10 mouse cellular contexts compared by ENCODE assay signal in genomic region chr14:62965342-62965741, GRCm38 (mm10). TPM values are rescaled to one million over a fixed set of nuclear protein-coding genes. Genes with fewer than 3 reads are reported as not detected.
DNase-seq lines count a peak whose midpoint lies in the region; ATAC-seq and TF ChIP-seq lines count a peak whose summit lies in the region.
"Had no signal": no experiment of that assay in that cellular context is flagged by ENCODE, and none has a peak within 500 bp of the region (broad histone marks: within the 10 kb centered on the region; RNA-seq: fewer than 3 reads in every experiment).

No protein-coding gene starts in this region.

- H3K4me3 ChIP-seq in forebrain, postnatal 0 days (ENCODE audit: low read depth, low read length) = no peak overlapping the region
- H3K4me3 ChIP-seq in forebrain, embryonic 11.5 days (ENCODE audit: low read depth, low read length) = no peak overlapping the region
- H3K4me3 ChIP-seq in liver, adult 2 months (ENCODE audit: insufficient read depth, low read depth, low read length) = no peak overlapping the region
- no peak overlapping the region for H3K4me3 ChIP-seq in liver, embryonic 11.5 days (ENCODE audit: low read depth, low read length)
- H3K4me3 ChIP-seq in midbrain, embryonic 15.5 days = no peak overlapping the region

- H3K4me2 ChIP-seq in forebrain, postnatal 0 days (ENCODE audit: low read depth) = no peak overlapping the region
- no peak overlapping the region for H3K4me2 ChIP-seq in forebrain, embryonic 11.5 days (ENCODE audit: low read depth, low read length, severe bottlenecking)
- no peak overlapping the region; the same call in 1 of the 2 replicates for H3K4me2 ChIP-seq in liver, embryonic 11.5 days
- H3K4me2 ChIP-seq in midbrain, embryonic 15.5 days = no peak overlapping the region

- no peaks in the 10 kb centered on the region for H3K36me3 ChIP-seq in forebrain, postnatal 0 days (ENCODE audit: insufficient read depth)
- no peaks in the 10 kb centered on the region for H3K36me3 ChIP-seq in forebrain, embryonic 11.5 days (ENCODE audit: control insufficient read depth, insufficient read depth, low read length)
- H3K36me3 ChIP-seq in liver, adult 2 months (ENCODE audit: control insufficient read depth, insufficient read depth, low read length) = no peaks in the 10 kb centered on the region
- no peaks in the 10 kb centered on the region for H3K36me3 ChIP-seq in liver, embryonic 11.5 days (ENCODE audit: control insufficient read depth, insufficient read depth, low read length)
- H3K36me3 ChIP-seq in midbrain, embryonic 15.5 days (replicated peaks) = no peaks in the 10 kb centered on the region

- ATAC-seq in forebrain, postnatal 0 days = no peak
- no peak for ATAC-seq in forebrain, embryonic 11.5 days (replicated peaks; ENCODE audit: low FRiP score)
- ATAC-seq in liver, embryonic 11.5 days (replicated peaks; ENCODE audit: low FRiP score) = no peak
- ATAC-seq in midbrain, embryonic 15.5 days (replicated peaks) = 0 out of 2 replicates have a peak, but pooled peaks have one; percentile 33

- H3K27ac ChIP-seq in forebrain, postnatal 0 days (ENCODE audit: low read depth, low read length) = no peak overlapping the region
- no peak overlapping the region for H3K27ac ChIP-seq in forebrain, embryonic 11.5 days (ENCODE audit: low read depth, low read length)
- H3K27ac ChIP-seq in liver, adult 2 months (replicated peaks; ENCODE audit: insufficient read depth, low read depth, low read length) = no peak overlapping the region
- H3K27ac ChIP-seq in liver, embryonic 11.5 days (ENCODE audit: low read depth, low read length) = no peak overlapping the region
- no peak overlapping the region for H3K27ac ChIP-seq in midbrain, embryonic 15.5 days

- H3K79me2 ChIP-seq in liver, adult 2 months (ENCODE audit: control insufficient read depth, insufficient read depth, low read length) = no peaks in the 10 kb centered on the region

- no peak overlapping the region for H3K9ac ChIP-seq in forebrain, postnatal 0 days
- no peak overlapping the region; the same call in 1 of the 2 replicates for H3K9ac ChIP-seq in forebrain, embryonic 11.5 days (ENCODE audit: low read length)
- no peak overlapping the region for H3K9ac ChIP-seq in liver, adult 2 months (ENCODE audit: low read depth, low read length)
- no peak overlapping the region for H3K9ac ChIP-seq in liver, embryonic 11.5 days (ENCODE audit: low read depth, low read length)
- no peak overlapping the region for H3K9ac ChIP-seq in midbrain, embryonic 15.5 days

- TF ChIP-seq CTCF in forebrain, postnatal 0 days (IDR thresholded peaks at IDR 0.05; ENCODE audit: low read depth) = peak; percentile 21; the same call in 1 of the 2 replicates
- TF ChIP-seq CTCF in liver, adult 2 months (IDR thresholded peaks at IDR 0.05; ENCODE audit: low read depth, low read length) = peak; percentile 43; the same call in 1 of the 2 replicates

- H3K4me1 ChIP-seq in forebrain, postnatal 0 days (ENCODE audit: insufficient read depth) = no peaks in the 10 kb centered on the region
- no peaks in the 10 kb centered on the region for H3K4me1 ChIP-seq in forebrain, embryonic 11.5 days (replicated peaks; ENCODE audit: control insufficient read depth, insufficient read depth, low read length)
- H3K4me1 ChIP-seq in liver, adult 2 months (ENCODE audit: control insufficient read depth, insufficient read depth, low read length) = no peaks in the 10 kb centered on the region
- no peaks in the 10 kb centered on the region for H3K4me1 ChIP-seq in liver, embryonic 11.5 days (replicated peaks; ENCODE audit: control insufficient read depth, insufficient read depth, low read length)
- H3K4me1 ChIP-seq in midbrain, embryonic 15.5 days = 0 out of 2 replicates have a peak, but pooled peaks cover 5% of the 10 kb centered on the region

- H3K27me3 ChIP-seq in forebrain, postnatal 0 days (ENCODE audit: insufficient read depth, low read length) = no peaks in the 10 kb centered on the region
- H3K27me3 ChIP-seq in forebrain, embryonic 11.5 days (ENCODE audit: control insufficient read depth, insufficient read depth, low read length) = no peaks in the 10 kb centered on the region
- H3K27me3 ChIP-seq in liver, adult 2 months (ENCODE audit: control insufficient read depth, insufficient read depth, low read length) = no peaks in the 10 kb centered on the region
- H3K27me3 ChIP-seq in liver, embryonic 11.5 days (replicated peaks; ENCODE audit: control insufficient read depth, insufficient read depth, low read length) = no peaks in the 10 kb centered on the region
- H3K27me3 ChIP-seq in midbrain, embryonic 15.5 days (replicated peaks) = no peaks in the 10 kb centered on the region

- DNase-seq in forebrain, postnatal 0 days = no peak
- no peak for DNase-seq in forebrain, embryonic 11.5 days (ENCODE audit: low spot score)
- no peak for DNase-seq in liver, adult 2 months (ENCODE audit: extremely low read depth, low read depth, low spot score)
- no peak for DNase-seq in liver, embryonic 11.5 days (ENCODE audit: low spot score)
- peak; percentile 8 for DNase-seq in embryo, embryonic 10.5 days (ENCODE audit: low spot score)
- DNase-seq in yolk sac, embryonic 10.5 days (ENCODE audit: low spot score) = no peak
- no peak for DNase-seq in kidney, postnatal 25 days

- WGBS in forebrain, postnatal 0 days = 85% methylated on average over 5 of the region's 5 CpGs
- 88% methylated on average over 5 of the region's 5 CpGs for WGBS in forebrain, embryonic 11.5 days
- WGBS in liver, adult 2 months = 83% methylated on average over 5 of the region's 5 CpGs
- WGBS in liver, embryonic 11.5 days = 82% methylated on average over 5 of the region's 5 CpGs
- WGBS in midbrain, embryonic 15.5 days = 86% methylated on average over 5 of the region's 5 CpGs

- no peaks in the 10 kb centered on the region for H3K9me3 ChIP-seq in forebrain, postnatal 0 days (ENCODE audit: low read length)
- no peaks in the 10 kb centered on the region for H3K9me3 ChIP-seq in forebrain, embryonic 11.5 days (ENCODE audit: control insufficient read depth, low read length)
- no peaks in the 10 kb centered on the region for H3K9me3 ChIP-seq in liver, embryonic 11.5 days (ENCODE audit: control insufficient read depth, low read length)
- no peaks in the 10 kb centered on the region for H3K9me3 ChIP-seq in midbrain, embryonic 15.5 days

- TF ChIP-seq POLR2A in liver, adult 2 months (IDR thresholded peaks at IDR 0.05; ENCODE audit: extremely low read depth, insufficient read depth, low read length) = no peak

RNA-seq across cellular contexts. Expression of gene Defb48, which starts 19.0 kb away (rescaled TPM):
- total RNA-seq in forebrain, postnatal 0 days (2014; rRNA removed) = not detected in 2 replicates
- polyA plus RNA-seq in forebrain, postnatal 0 days (2015; fragmentation: Nextera tagmentation; extraction: Ambion mirVana) = not detected in 2 replicates
- polyA plus RNA-seq in forebrain, embryonic 11.5 days (2014; fragmentation: Nextera tagmentation; extraction: Ambion mirVana) = not detected in 2 replicates
- total RNA-seq in liver, adult 2 months (2014; rRNA removed) = not detected in 2 replicates
- polyA plus RNA-seq in liver, adult 2 months (2012; rRNA removed) = not detected in 2 replicates
- not detected in 2 replicates for polyA plus RNA-seq in liver, embryonic 11.5 days (2014; fragmentation: Nextera tagmentation; extraction: Ambion mirVana)
- polyA plus RNA-seq in midbrain, embryonic 15.5 days (2015; fragmentation: Nextera tagmentation; extraction: Ambion mirVana) = not detected in 2 replicates
- total RNA-seq: gastrocnemius, adult 18-20 months; left cerebral cortex, postnatal 25 days had no signal

RNA-seq across cellular contexts. Expression of gene Defb47, which starts 32.5 kb away (rescaled TPM):
- total RNA-seq in forebrain, postnatal 0 days (2014; rRNA removed) = not detected in 2 replicates
- polyA plus RNA-seq in forebrain, postnatal 0 days (2015; fragmentation: Nextera tagmentation; extraction: Ambion mirVana) = not detected in 2 replicates
- polyA plus RNA-seq in forebrain, embryonic 11.5 days (2014; fragmentation: Nextera tagmentation; extraction: Ambion mirVana) = not detected in 2 replicates
- not detected in 2 replicates for total RNA-seq in liver, adult 2 months (2014; rRNA removed)
- polyA plus RNA-seq in liver, adult 2 months (2012; rRNA removed) = not detected in 2 replicates
- polyA plus RNA-seq in liver, embryonic 11.5 days (2014; fragmentation: Nextera tagmentation; extraction: Ambion mirVana) = not detected in 2 replicates
- polyA plus RNA-seq in midbrain, embryonic 15.5 days (2015; fragmentation: Nextera tagmentation; extraction: Ambion mirVana) = not detected in 2 replicates
- total RNA-seq: gastrocnemius, adult 18-20 months; left cerebral cortex, postnatal 25 days had no signal

RNA-seq across cellular contexts. Expression of gene Defb43, which starts 46.2 kb away (rescaled TPM):
- not detected in 2 replicates for total RNA-seq in forebrain, postnatal 0 days (2014; rRNA removed)
- not detected in 2 replicates for polyA plus RNA-seq in forebrain, postnatal 0 days (2015; fragmentation: Nextera tagmentation; extraction: Ambion mirVana)
- not detected in 2 replicates for polyA plus RNA-seq in forebrain, embryonic 11.5 days (2014; fragmentation: Nextera tagmentation; extraction: Ambion mirVana)
- not detected in 2 replicates for total RNA-seq in liver, adult 2 months (2014; rRNA removed)
- polyA plus RNA-seq in liver, adult 2 months (2012; rRNA removed) = not detected in 2 replicates
- polyA plus RNA-seq in liver, embryonic 11.5 days (2014; fragmentation: Nextera tagmentation; extraction: Ambion mirVana) = not detected in 2 replicates
- not detected in 2 replicates for polyA plus RNA-seq in midbrain, embryonic 15.5 days (2015; fragmentation: Nextera tagmentation; extraction: Ambion mirVana)
- total RNA-seq: gastrocnemius, adult 18-20 months; left cerebral cortex, postnatal 25 days had no signal
